Mouse (Mus musculus): ENCODE measurements around the gene Zbtb20.

Gene Zbtb20

DNA sequence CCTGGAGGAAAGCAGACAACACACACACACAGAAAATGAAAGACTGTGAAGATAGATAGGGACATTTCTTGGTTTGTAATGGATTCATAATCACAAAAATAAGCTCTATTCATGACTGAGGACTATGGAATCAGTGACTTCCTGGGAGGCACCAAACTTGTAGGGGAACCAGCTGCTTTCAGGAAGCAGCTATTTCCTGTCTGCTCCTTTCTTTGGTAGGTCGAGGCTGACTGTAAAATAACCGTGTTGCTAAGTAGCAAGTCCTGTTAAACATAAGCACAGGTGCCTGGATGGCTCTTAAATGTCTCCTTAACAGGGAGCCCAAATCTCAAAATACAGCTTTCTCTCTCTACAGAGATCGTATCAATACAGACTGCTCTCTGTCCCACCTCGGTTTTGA, 749.2 kb downstream of the Zbtb20 start:
- DNase-seq: no peak

DNA sequence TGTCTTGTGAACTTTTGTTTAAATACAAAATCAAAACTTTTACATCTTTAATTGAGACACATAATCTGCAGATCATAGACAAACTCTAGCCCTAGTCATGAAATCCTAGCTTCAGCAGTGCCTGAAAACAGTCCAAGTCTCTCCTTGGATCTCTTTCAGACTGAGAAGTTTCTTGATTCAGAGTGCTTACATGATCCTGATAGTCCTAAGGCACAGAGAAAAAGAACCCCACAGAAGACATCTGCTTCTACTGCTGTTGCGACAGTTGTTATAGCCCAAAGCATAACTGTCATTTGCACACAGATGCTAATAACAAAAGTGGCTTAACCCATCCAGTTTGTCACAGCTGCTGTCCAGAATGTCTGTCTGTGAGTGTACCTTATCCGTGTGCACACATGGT, 749.6 kb downstream of the Zbtb20 start:
- no peak for DNase-seq

DNA sequence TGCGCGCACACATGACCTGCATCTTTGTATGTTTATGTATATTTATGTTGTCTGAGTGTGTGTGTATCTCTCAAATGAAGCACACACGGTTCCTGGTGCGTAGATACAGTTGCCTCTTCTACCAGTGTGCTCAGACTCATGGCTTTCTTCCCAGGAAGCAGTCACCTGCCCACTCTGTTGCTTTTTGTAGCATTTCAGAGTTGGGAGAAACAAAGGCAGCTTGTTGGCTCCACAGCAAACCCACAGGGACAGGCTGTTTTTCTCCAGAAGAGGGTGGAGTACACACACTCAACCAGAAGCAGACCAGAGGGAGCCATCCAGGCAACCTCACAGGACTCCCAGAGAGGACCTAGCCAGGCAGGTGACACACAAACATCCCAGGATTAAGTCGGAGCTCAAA, 750.3 kb downstream of the Zbtb20 start:
- no peak for DNase-seq

DNA sequence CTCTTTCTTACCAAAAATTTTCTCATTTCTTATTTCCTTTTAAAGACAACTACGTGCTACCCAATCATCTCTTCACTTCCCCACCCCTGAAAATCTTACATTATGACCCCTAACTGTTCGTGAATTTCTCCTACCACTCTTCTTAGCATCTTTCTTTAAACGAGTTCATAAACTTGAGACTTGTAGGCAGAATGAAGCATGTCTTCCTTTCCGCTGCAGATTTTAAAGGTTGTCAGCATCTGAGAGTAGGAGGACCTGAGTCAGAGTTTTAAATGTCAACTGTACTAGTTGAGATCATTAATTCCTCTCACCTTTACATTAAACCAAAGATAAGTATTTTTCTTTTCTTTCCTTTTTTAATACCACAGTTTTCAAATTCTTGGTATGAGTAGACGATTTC, 753.0 kb downstream of the Zbtb20 start:
- no peak for DNase-seq

DNA sequence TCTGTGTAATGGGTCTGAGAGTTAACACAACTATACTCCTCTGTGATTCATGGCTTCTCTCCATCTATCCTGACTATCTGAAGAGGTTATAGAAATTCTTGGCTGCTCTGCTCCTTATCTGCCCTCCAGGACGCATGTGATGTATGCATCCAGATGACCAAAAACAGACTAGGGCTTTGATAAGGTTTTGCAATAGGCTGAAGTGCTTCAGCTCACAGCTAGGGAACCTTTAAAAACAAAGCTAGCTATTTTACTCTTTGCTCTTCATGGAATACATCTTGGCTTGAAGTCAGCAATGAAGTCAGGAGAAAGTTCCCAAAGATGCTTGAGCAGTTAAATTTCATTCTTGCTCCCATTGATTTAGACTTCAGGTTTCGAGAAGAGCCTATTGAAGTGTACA, 756.1 kb downstream of the Zbtb20 start:
- no peak for DNase-seq

DNA sequence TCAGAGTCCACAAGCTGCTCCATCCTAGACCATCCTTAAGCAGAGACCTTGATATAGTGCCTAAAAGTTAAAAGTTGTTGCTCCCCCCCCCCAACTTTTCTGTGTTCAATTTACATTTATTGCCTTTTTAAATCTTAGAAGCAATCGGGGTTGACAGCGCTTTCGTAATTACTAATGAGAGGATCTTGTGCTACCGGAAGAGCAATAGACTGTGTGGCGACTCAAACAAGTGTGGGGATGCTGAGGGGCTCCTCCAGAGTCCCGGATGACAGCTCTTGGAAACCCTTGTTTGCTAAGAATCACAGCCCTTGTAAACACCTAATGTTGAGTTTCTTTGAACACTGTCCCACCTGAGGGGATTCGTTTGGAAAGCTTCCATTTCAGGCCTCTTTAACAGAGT, 758.4 kb downstream of the Zbtb20 start:
- no peak for DNase-seq

DNA sequence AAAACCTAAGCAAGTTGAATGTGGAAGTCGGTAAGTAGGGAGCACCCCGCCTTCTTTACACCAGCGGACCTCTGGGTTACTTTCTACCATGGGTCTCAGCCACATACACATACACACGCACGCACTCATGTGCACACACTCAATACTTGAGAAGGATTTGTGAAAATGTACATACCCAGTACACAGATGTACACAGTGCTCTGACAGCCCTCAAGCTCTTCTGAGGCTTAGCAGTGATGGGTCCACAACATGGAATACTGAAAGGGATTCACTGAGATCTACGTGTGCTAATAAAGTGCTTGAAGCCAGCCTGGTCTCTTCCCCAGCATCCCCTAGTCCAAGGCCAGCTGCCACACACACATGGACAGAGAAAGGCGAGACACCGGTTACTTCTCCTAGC, 761.6 kb downstream of the Zbtb20 start:
- DNase-seq: no peak

DNA sequence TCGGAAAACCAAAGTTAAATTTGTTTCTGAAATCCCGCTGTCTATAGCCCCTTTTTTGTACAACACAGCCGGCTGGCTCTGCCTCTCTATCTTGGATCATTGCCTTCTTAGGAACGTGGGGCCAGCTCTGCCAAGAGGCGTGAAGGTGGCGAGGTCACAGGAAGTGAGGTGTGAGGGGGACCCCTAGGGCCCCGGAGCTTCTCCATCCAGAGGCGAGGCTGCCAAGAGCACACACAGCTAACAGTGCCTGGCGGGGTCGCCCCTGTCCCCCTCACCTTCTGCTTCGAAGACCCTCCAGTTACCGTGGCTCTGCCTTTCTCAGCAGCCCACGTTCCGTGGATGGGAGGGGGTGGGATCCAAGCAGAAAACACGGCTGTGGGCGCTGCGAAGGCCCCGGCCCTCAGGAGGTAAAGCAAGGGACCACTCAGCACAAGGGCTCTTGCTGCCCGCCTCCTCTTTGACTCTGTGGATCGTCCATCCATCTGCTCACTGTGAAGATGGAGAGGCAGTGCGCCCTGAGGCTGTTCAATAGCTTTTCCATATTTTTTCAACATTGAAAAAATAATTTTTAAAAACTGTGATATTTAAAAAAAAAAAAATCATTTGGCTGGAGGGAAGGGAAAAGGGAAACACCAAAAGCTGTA, 762.8 kb downstream of the Zbtb20 start:
- DNase-seq: no peak

DNA sequence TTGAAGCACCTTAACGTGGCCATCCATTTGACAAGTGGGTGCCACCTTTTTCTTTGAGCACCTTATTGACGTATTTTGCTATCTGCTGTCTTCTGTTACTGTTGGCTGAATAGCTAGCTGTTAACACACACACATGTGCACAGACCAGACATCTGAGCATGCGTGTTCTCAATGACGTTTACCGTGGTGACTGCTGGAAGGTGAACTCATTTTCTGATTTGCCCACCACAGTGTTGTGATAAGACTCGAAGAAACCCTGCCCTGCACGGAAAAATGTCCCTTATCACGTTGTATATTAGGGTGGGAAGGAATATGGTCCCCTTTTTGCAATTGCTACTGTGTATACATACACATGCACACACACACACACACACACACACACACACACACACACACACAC, 765.5 kb downstream of the Zbtb20 start:
- no peak for DNase-seq

DNA sequence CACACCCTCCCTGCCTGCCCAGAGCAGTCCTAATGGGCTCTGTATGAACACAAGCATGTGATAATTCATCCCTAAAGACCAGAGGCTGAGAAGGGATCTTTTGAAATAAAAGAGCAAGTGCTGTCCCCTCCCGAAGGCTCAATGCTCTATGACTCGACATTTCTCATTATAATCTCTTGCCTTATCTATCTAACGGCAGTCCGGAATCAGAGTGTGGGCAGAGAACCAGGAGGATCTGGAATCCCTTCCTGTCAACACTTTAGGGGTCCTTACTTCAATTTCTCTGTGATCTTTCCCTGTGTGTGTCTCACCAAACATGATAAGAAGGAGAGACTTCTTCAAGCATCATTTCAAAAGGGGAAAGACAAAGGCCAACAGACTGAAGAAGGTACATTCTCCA, 770.2 kb downstream of the Zbtb20 start:
- no peak for DNase-seq

DNA sequence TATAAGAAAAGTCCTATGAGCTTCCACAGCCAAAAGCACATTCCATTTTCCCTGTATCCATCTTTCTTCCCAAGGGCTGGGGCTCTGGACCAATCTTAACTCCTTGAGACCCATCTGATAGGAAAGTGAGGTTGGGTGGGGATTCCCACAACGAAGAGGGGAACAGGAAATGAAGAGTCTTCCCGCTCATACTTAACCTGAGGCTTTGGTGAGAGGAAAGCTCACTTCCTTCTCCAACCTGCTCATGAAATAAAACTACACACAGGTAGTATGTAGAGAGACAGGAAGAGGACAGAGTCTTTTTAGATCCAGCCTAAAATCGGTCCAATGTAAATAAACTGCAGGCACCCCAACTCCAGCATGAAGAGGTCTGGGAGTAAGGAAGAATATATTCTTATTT, 771.3 kb downstream of the Zbtb20 start:
- DNase-seq: no peak

DNA sequence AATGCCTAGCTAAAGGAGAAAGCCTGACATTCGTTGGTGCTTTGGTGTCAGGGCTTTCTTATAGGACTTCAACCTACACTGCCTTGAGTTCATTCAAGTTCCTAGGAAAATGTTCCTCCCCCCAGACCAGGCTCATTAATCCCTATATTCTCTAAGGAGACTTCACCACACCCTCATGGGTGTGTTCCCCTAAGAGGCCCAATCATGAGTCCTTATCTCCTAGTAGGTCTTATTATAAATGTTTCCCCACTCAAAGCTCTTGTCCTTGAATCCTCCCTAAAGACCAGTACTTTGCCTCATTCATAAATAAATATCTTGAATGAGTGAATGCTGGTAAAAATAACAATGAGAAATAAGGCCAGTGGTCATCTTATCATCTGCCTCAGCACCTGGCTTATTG, 772.0 kb downstream of the Zbtb20 start:
- no peak for DNase-seq

DNA sequence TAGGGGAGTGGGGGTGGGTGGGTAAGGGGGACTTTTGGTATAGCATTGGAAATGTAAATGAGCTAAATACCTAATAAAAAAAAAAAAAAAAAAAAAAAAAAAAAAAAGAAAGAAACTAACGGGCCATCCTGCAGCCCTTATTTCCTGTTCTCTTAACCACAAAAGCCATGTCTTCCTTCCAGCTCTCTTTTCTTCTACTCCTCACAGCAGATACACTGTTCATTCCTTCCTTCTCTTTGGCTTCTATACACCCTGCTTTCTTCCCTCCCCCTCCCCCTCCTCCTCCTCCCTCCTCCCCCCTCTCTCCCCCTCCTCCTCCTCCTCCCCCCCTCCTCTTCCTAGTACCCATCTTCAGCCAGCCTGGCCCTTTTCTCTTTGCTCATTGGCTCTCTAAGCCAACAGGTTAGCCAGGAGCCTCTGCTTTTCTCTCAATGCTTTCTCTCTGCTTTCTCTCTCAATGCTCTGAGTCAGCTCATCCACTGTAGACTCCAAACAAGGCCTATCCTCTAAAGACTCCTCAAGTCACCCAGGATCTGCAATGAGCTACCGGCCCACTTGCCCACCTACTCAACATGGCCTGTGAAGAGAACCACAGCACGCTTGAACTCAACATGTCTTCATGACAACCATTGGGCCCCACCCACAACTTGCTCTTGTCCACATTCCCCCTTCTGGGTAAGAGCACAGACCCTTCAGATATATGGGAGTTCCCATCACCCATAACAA, 774.8 kb downstream of the Zbtb20 start:
- DNase-seq: no peak

DNA sequence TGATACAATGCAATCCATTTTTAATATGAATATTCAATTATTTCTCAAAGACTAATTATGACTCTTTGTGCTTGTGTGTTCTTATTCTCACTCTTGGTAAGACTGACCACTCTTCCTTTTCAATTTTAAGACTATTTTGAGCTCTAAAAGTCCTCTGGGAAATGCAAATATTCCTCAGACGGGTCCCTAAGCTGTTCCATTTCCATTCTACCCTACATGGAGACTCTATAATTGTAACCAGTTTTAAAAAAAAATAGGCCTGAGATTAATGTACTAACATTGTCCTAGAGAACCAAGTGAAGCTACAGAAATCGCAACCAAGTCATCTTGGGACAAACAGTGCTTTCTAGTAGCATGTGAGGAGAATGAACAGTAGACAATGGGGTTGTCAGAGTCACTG, 777.6 kb downstream of the Zbtb20 start:
- no peak for DNase-seq

DNA sequence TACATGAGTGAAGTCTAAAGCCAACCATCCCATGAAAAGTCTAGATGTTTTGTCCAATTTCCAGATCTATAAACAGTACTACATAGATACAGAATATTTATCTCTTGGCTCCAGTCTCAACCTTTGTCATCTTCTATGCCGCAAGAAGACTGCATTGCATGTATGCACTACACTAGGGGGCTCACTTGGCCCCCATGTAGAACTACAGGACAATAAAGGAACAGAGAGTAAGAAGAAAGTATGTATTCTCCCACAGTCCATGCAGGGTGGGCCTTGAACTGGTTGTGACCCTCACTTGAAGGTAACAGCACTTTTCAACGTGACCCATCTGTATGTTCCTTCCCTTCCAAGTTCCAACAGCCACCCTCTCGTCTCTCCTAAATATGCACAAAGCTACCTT, 778.6 kb downstream of the Zbtb20 start:
- DNase-seq: no peak

DNA sequence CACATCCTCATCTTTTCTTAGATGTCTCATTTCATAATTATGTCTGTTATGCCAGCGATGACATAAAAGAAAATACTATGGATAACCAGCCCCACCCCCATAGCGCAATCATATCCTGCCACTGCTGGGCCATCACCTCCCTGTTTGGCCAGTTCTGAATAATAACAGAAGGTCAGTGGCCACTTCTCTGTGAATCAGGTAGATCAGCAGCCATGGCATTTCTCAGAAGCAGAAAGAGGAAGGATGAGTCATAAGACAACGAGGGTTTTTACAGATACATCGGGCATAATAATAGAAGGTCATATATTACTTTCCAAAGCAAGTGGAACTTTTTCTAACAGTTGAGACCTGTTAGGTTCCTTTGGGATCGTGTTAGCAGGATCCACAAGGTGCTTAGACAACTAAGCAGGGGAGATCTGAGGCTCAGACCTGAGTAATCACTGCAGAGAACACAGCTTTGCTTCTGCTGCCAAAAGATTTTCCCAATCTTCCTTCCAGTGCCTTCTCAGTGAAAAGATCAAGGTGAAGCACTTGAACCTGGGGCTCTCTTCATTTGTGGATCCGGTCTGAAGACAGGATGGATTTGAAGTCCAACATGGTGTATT, 779.6 kb downstream of the Zbtb20 start:
- no peak for DNase-seq

DNA sequence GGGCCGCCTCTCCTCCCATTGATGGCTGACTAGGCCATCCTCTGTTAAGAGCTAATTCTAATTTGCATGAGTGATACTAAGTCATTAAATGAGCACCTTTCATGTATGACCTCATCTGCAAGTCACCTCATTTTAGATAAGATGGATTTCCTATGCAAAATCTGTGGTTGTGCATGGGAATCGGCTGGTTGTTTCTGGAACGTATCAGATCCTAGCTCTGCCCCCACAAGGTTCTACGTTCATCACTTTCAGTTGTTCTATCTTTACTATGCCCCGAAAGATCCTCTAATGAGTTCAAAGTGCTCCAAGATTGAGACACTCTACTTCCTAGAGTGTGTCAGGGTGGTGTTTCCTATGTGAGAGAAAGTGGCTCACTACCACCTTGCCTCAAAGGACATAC, 785.9 kb downstream of the Zbtb20 start:
- DNase-seq: no peak

DNA sequence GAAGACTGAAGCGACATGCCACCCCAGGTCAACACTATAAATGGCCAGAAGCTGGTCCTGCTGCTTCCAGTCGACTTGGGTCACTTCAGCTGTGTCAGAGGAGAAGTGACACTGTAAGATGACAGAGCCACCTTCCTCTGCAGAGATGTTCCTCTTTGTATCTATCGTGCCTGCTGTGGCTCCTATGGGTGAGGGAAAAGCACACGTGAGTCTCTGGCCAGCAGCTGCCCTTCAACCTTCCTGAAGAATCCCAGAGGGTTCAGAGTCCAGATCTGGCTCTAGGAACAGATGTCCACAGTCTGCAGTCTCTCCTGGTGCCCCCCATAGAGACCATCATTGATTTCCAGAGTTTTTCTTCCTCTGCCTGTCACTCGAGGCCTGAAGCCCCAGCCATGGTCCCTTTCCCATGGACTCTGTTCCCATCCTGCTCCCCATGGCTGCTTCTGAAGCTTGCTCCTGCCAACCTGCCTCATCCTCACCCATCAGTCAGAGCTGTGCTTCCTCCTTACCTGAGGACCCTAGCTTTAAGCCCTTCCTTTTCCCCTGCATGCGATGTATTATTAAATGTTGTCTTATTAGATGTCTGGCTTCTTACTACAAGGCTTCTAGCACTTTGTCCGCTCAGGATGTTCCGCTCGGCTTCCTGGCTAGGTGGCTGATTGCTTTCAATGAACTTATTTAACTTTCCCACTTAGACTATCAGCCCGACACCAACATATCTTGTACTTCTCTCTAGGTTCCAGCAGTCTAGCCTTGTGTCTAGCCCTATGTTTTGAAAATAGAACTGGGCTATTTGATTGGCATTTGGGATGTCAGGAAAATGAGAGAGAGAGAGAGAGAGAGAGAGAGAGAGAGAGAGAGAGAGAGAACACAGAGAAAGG, 786.7 kb downstream of the Zbtb20 start:
- no peak for DNase-seq

DNA sequence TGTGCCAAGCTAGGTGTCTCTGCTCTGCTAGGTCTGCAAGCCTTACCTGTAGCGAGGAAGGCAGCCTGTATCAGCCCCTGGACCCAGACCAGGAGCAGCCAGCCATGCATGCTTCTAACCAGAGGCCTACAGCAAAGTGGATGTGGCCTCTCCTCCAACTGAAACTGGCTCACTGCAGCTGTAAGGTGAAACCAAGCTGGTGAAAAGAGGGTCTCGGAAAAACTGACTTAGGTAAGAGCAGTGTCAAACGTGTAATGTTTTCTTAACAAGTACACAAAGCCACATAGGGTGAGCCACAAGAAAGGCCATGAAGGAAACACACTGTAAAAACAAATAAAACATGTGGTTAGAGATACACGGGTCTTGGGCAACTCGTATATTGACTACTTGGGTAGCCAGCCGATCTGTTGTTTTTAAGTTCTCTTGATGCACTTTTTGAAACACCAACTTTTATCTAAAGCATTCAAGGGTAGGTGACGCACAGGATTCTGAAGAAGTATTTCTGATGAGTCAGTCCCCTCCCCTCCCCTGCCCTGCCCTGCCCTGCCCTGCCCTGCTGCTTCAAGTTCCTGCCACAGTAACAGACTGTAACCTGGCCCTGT, 788.4 kb downstream of the Zbtb20 start, which contains the start of gene Tigit:
Tigit (minus strand) TSS at position 169 of the 602 bp plus-strand sequence.
- DNase-seq: no peak

DNA sequence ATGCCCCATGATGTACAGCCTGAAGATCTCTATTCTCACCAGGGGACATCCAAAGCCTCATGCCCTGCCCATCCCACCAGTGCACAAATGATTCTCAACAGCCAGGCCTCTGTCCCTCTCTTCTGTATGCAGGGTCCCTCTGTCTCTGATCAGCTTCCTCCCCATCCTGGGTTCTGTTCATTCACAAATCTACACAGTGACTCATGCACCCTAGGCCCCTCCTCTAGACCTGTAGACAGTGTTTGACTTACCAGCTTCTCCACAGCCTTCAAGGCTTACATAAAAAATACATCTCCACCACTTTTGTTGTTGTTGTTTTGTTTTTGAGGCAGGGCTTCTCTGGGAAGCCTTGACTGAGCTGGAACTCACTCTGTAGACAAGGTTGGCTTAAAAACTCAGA, 789.2 kb downstream of the Zbtb20 start:
- no peak for DNase-seq

DNA sequence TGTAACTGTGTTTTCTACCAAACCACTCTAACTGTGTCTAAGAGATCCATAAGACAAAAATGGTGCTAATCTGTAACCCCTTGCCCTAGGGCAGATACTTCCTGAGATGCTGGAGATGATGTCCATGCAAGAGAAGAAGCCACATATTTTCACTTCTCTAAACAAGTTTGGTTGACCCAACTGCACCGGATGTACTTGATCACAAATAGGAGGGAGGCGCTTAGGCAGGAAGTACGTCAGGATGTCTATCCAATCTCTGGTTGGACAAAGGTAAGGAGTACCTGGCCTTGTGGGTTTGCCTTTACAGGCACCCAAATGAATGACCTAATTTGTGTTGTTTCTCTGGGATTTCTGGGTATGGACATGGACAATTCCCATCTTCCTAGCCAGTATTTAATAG, 792.6 kb downstream of the Zbtb20 start:
- no peak for DNase-seq

DNA sequence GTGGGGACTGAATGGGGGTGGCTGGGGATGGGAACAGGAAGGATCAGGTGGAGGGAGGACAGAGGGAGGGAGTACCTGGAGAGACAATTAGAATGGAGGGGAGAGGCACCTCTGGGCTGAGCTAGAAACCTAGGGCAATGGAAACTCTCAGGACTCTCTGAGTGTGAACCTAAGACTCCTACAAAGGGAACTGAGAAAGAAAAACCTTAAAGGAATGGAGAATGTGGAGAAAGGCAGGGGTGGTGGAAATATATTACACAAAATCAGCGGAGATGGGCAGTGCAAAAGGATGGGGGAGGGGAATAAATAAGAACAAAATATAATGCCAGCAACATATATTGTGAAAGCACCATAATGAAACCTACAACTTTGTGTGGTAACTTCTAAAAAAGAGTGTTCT, 796.3 kb downstream of the Zbtb20 start:
- DNase-seq: no peak

DNA sequence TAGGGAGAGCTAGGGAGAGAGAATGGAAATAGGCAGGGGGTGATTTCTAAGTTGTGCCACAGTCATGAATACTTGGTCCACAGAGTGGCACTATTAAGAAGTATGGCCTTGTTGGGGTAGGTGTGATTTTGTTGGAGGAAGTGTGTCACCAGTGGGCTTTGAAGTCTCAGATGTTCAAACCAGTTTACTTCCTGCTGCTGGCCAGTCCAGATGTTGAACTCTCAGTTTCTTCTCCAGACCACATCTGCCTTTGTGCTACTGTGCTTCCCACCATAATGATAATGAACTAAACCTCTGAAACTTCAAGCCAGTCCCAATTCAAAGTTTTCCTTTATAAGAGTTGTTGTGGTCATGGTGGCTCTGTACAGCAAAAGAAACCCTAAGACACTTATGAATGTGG, 797.0 kb downstream of the Zbtb20 start:
- no peak for DNase-seq

Measured in kidney, adult 18-20 months (tissue).